Mouse (Mus musculus) ES-Bruce4 (cell line): ENCODE data around the gene Mmgt2.

Experiments used
- CTCF ChIP-seq: IDR thresholded peaks from one replicate; pipeline ENCODE4 v1.8.1; 2011; ENCODE audit warnings: low read depth, low read length
- POLR2A ChIP-seq: IDR thresholded peaks from one replicate; pipeline ENCODE4 v1.8.1; 2011; ENCODE audit warnings: low read length; ENCODE audit not compliant: insufficient read depth

GRCm38 (mm10) chr11:62621586-62622283 lies 26.7 kb upstream of the Mmgt2 start:
- TF ChIP-seq CTCF, result no peak
- TF ChIP-seq POLR2A, result no peak
